Mouse (Mus musculus) kidney, adult 9 months (tissue): ENCODE measurements around the gene Tbca.

Experiments used
- DNase-seq: peaks from one replicate; pipeline ENCODE4 v3.0.0; 2022

Tbca gene

GRCm38 (mm10) chr13:94849351-94849750, 60.6 kb downstream of the Tbca start:
- DNase-seq, result no peak

GRCm38 (mm10) chr13:94858016-94858575, 69.4 kb downstream of the Tbca start:
- no peak for DNase-seq

GRCm38 (mm10) chr13:94859256-94859655, 70.5 kb downstream of the Tbca start:
- DNase-seq, result no peak

- no peak for DNase-seq
Observed at GRCm38 (mm10) chr13:94862491-94863230, 74.0 kb downstream of the Tbca start.

GRCm38 (mm10) chr13:94866906-94867305, 78.2 kb downstream of the Tbca start:
- DNase-seq, result no peak

GRCm38 (mm10) chr13:94867772-94868171, 79.1 kb downstream of the Tbca start:
- no peak for DNase-seq

- DNase-seq, result no peak
Observed at GRCm38 (mm10) chr13:94868478-94868950, 79.8 kb downstream of the Tbca start.

- DNase-seq, result no peak
Observed at GRCm38 (mm10) chr13:94869541-94869940, 80.8 kb downstream of the Tbca start.

GRCm38 (mm10) chr13:94870071-94870460, 81.4 kb downstream of the Tbca start:
- DNase-seq, result no peak

- DNase-seq, result no peak
Observed at GRCm38 (mm10) chr13:94870461-94871186, 81.9 kb downstream of the Tbca start.

GRCm38 (mm10) chr13:94871806-94872320, 83.2 kb downstream of the Tbca start:
- no peak for DNase-seq

- DNase-seq, result no peak
Observed at GRCm38 (mm10) chr13:94872439-94872838, 83.7 kb downstream of the Tbca start.

- no peak for DNase-seq
Observed at GRCm38 (mm10) chr13:94873111-94874038, 84.7 kb downstream of the Tbca start.

GRCm38 (mm10) chr13:94874039-94874425, 85.3 kb downstream of the Tbca start:
- no peak for DNase-seq

- no peak for DNase-seq
Observed at GRCm38 (mm10) chr13:94874656-94875395, 86.1 kb downstream of the Tbca start.

- no peak for DNase-seq
Observed at GRCm38 (mm10) chr13:94875396-94875880, 86.7 kb downstream of the Tbca start, which contains the start of gene Otp. Gene Otp, plus strand, starts transcription at chr13:94875602.

GRCm38 (mm10) chr13:94876286-94877210, 87.8 kb downstream of the Tbca start:
- DNase-seq, result no peak

- DNase-seq, result no peak
Observed at GRCm38 (mm10) chr13:94877211-94877590, 88.5 kb downstream of the Tbca start.

- DNase-seq, result no peak
Observed at GRCm38 (mm10) chr13:94877991-94878745, 89.5 kb downstream of the Tbca start.

- no peak for DNase-seq
Observed at GRCm38 (mm10) chr13:94881201-94881600, 92.5 kb downstream of the Tbca start.
